In genomic region chr7:30924071-30924470, GRCm38 (mm10) we compare ENCODE assay signal across 48 mouse cellular contexts. TPM values are rescaled to one million over a fixed set of nuclear protein-coding genes. Genes with fewer than 3 reads are reported as not detected.
"Had no signal": no experiment of that assay in that cellular context is flagged by ENCODE, and none has a peak within 500 bp of the region (broad histone marks: within the 10 kb centered on the region; RNA-seq: fewer than 3 reads in every experiment).

No protein-coding gene starts in this region.

- H3K36me3 ChIP-seq: heart, embryonic 12.5 days; heart, embryonic 13.5 days; heart, embryonic 15.5 days; hindbrain, embryonic 10.5 days; hindbrain, embryonic 12.5 days; hindbrain, embryonic 13.5 days; hindbrain, embryonic 15.5 days; intestine, embryonic 15.5 days; kidney, embryonic 15.5 days had no signal

- ATAC-seq: hindbrain, embryonic 16.5 days; hindbrain, postnatal 0 days; inflammation-experienced regulatory T-cells, adult 6 months; intestine, embryonic 15.5 days; intestine, embryonic 16.5 days; intestine, postnatal 0 days had no signal

- DNase-seq: heart, postnatal 4 days; kidney, adult 11 months; kidney, adult 18-20 months; kidney, adult 2 months; kidney, adult 8-10 months; kidney, adult 9 months; kidney, postnatal 10 days; kidney, postnatal 14 days; kidney, postnatal 25 days; kidney, postnatal 36 days; kidney, postnatal 4 days; layer of hippocampus, adult 9-11 months; layer of hippocampus, postnatal 36 days had no signal

- H3K9me3 ChIP-seq: heart, embryonic 12.5 days; heart, embryonic 13.5 days; heart, embryonic 15.5 days; hindbrain, embryonic 10.5 days; hindbrain, embryonic 12.5 days; hindbrain, embryonic 13.5 days; hindbrain, embryonic 15.5 days; intestine, embryonic 15.5 days; kidney, embryonic 15.5 days had no signal

- H3K4me3 ChIP-seq: heart, embryonic 12.5 days; heart, embryonic 13.5 days; heart, embryonic 15.5 days; hindbrain, embryonic 10.5 days; hindbrain, embryonic 12.5 days; hindbrain, embryonic 13.5 days; hindbrain, embryonic 15.5 days; intestine, embryonic 15.5 days; kidney, embryonic 15.5 days; layer of hippocampus, adult 2 months; left cerebral cortex, adult 2 months had no signal

- H3K27ac ChIP-seq: heart, embryonic 13.5 days; heart, embryonic 15.5 days; hindbrain, embryonic 10.5 days; hindbrain, embryonic 12.5 days; hindbrain, embryonic 13.5 days; hindbrain, embryonic 14.5 days; hindbrain, embryonic 15.5 days; hindbrain, postnatal 0 days; intestine, embryonic 15.5 days; kidney, embryonic 15.5 days; kidney, postnatal 0 days; layer of hippocampus, adult 2 months; left cerebral cortex, adult 2 months had no signal

- H3K9ac ChIP-seq: heart, embryonic 12.5 days; heart, embryonic 13.5 days; heart, embryonic 15.5 days; hindbrain, embryonic 12.5 days; hindbrain, embryonic 13.5 days; hindbrain, embryonic 14.5 days; hindbrain, embryonic 15.5 days; intestine, embryonic 15.5 days; kidney, embryonic 15.5 days had no signal

- H3K4me2 ChIP-seq: heart, embryonic 11.5 days; heart, embryonic 12.5 days; heart, embryonic 13.5 days; heart, embryonic 15.5 days; hindbrain, embryonic 12.5 days; hindbrain, embryonic 13.5 days; hindbrain, embryonic 14.5 days; hindbrain, embryonic 15.5 days; intestine, embryonic 15.5 days; kidney, embryonic 15.5 days had no signal

- H3K4me1 ChIP-seq: heart, embryonic 12.5 days; heart, embryonic 13.5 days; heart, embryonic 15.5 days; hindbrain, embryonic 10.5 days; hindbrain, embryonic 12.5 days; hindbrain, embryonic 13.5 days; hindbrain, embryonic 15.5 days; intestine, embryonic 15.5 days; kidney, embryonic 15.5 days had no signal

- H3K27me3 ChIP-seq: heart, embryonic 15.5 days; hindbrain, embryonic 12.5 days; hindbrain, embryonic 13.5 days; hindbrain, embryonic 15.5 days; intestine, embryonic 15.5 days; kidney, embryonic 15.5 days had no signal

RNA-seq across cellular contexts. Expression of gene Hamp2, which starts 0.4 kb away (rescaled TPM):
- total RNA-seq: hematopoietic stem cell, adult 5-6 weeks; hindbrain, postnatal 0 days; layer of hippocampus, adult 18-20 months; layer of hippocampus, adult 2 months; layer of hippocampus, adult 8-10 months; layer of hippocampus, postnatal 10 days; layer of hippocampus, postnatal 14 days; layer of hippocampus, postnatal 25 days; layer of hippocampus, postnatal 36 days; left cerebral cortex, adult 18-20 months; left cerebral cortex, adult 2 months; left cerebral cortex, adult 8-10 months had no signal
- polyA plus RNA-seq: heart, embryonic 11.5 days; heart, embryonic 12.5 days; heart, embryonic 13.5 days; heart, embryonic 14.5 days; heart, embryonic 15.5 days; heart, embryonic 16.5 days; heart, postnatal 0 days; hindbrain, embryonic 10.5 days; hindbrain, embryonic 11.5 days; hindbrain, embryonic 12.5 days; hindbrain, embryonic 13.5 days; hindbrain, embryonic 14.5 days; hindbrain, embryonic 15.5 days; hindbrain, postnatal 0 days; inflammation-experienced regulatory T-cells, adult 6 months; intestine, embryonic 14.5 days; intestine, embryonic 15.5 days; intestine, embryonic 16.5 days; intestine, postnatal 0 days; kidney, adult 2 months; kidney, embryonic 14.5 days; kidney, embryonic 15.5 days; kidney, embryonic 16.5 days; kidney, postnatal 0 days had no signal

RNA-seq across cellular contexts. Expression of gene Mag, which starts 9.4 kb away (rescaled TPM):
- total RNA-seq: heart, adult 8-10 months; hematopoietic stem cell, adult 5-6 weeks had no signal
- polyA plus RNA-seq: heart, embryonic 12.5 days; heart, embryonic 14.5 days; inflammation-experienced regulatory T-cells, adult 6 months had no signal

RNA-seq across cellular contexts. Expression of gene Hamp, which starts 19.8 kb away (rescaled TPM):
- total RNA-seq: hematopoietic stem cell, adult 5-6 weeks; hindbrain, postnatal 0 days; layer of hippocampus, adult 18-20 months; layer of hippocampus, adult 2 months; layer of hippocampus, adult 8-10 months; layer of hippocampus, postnatal 10 days; layer of hippocampus, postnatal 14 days; layer of hippocampus, postnatal 25 days; layer of hippocampus, postnatal 36 days; left cerebral cortex, adult 18-20 months; left cerebral cortex, adult 2 months had no signal
- polyA plus RNA-seq: heart, embryonic 11.5 days; heart, embryonic 12.5 days; heart, embryonic 14.5 days; heart, embryonic 15.5 days; heart, embryonic 16.5 days; hindbrain, embryonic 10.5 days; hindbrain, embryonic 11.5 days; hindbrain, embryonic 12.5 days; hindbrain, embryonic 13.5 days; hindbrain, embryonic 14.5 days; hindbrain, embryonic 15.5 days; hindbrain, embryonic 16.5 days; hindbrain, postnatal 0 days; inflammation-experienced regulatory T-cells, adult 6 months; intestine, embryonic 14.5 days; intestine, embryonic 16.5 days; intestine, postnatal 0 days; kidney, adult 2 months; kidney, embryonic 14.5 days; kidney, embryonic 15.5 days; kidney, embryonic 16.5 days; kidney, postnatal 0 days had no signal

RNA-seq across cellular contexts. Expression of gene Cd22, which starts 43.9 kb away (rescaled TPM):
- total RNA-seq: hematopoietic stem cell, adult 5-6 weeks; layer of hippocampus, adult 18-20 months; layer of hippocampus, adult 2 months; layer of hippocampus, postnatal 10 days; layer of hippocampus, postnatal 14 days; layer of hippocampus, postnatal 25 days; layer of hippocampus, postnatal 36 days; left cerebral cortex, adult 2 months had no signal
- polyA plus RNA-seq: heart, embryonic 11.5 days; heart, embryonic 12.5 days; heart, embryonic 13.5 days; heart, embryonic 14.5 days; heart, embryonic 15.5 days; hindbrain, embryonic 10.5 days; hindbrain, embryonic 11.5 days; hindbrain, embryonic 12.5 days; hindbrain, embryonic 13.5 days; hindbrain, embryonic 14.5 days; hindbrain, embryonic 16.5 days had no signal
